Mouse (Mus musculus) heart, embryonic 10.5 days (tissue): ENCODE measurements around the gene Ubash3b. TPM values are rescaled to one million over a fixed set of nuclear protein-coding genes. Genes with fewer than 3 reads are reported as not detected.

ENCODE experiments used
- DNase-seq: peaks from one replicate; pipeline ENCODE4 v3.0.0-alpha.2; 2017; ENCODE audit warnings: low spot score
- H3K27ac ChIP-seq: fragments of 300-500 bp; sonication (generic); 2 replicates; pipeline ENCODE4 v1.5.1; 2016; ENCODE audit warnings: mild to moderate bottlenecking
- H3K27me3 ChIP-seq: fragments of 300-500 bp; sonication (generic); 2 replicates; pipeline ENCODE4 v1.6.1; 2016; ENCODE audit warnings: mild to moderate bottlenecking; ENCODE audit not compliant: poor library complexity, insufficient read depth, severe bottlenecking
- H3K36me3 ChIP-seq: fragments of 300-500 bp; sonication (generic); 2 replicates; pipeline ENCODE4 v1.6.1; 2016; ENCODE audit warnings: mild to moderate bottlenecking, moderate library complexity
- H3K4me1 ChIP-seq: fragments of 300-500 bp; sonication (generic); 2 replicates; pipeline ENCODE4 v1.6.1; 2016; ENCODE audit warnings: mild to moderate bottlenecking
- H3K4me3 ChIP-seq: fragments of 300-500 bp; sonication (generic); 2 replicates; pipeline ENCODE4 v1.5.1; 2016; ENCODE audit warnings: mild to moderate bottlenecking, moderate library complexity
- H3K9me3 ChIP-seq: fragments of 300-500 bp; sonication (generic); 2 replicates; pipeline ENCODE4 v1.6.1; 2016; ENCODE audit warnings: mild to moderate bottlenecking, moderate library complexity
- WGBS: fragments of 180-500 bp; shearing (Covaris S2); methylation state at CpG from one replicate; pipeline ENCODE4 v1.1.7; 2016; 5-methylcytosine and 5-hydroxymethylcytosine counted together
- polyA plus RNA-seq: library from polyadenylated mRNA; unstranded; fragments of >200 nt; fragmentation: Nextera tagmentation; extraction: Ambion mirVana; gene quantifications from 2 replicates; pipeline ENCODE4 v1.2.1, GENCODE M21; 2016

Ubash3b gene
- polyA plus RNA-seq, 1 experiment from 2014 or later: 13.3 TPM

- WGBS: 21% methylated on average over 15 of the region's 15 CpGs
- Histone ChIP-seq H3K4me1 (peaks cover 34% of the 10 kb centered on the region), H3K36me3 (no peaks in the 10 kb centered on the region), H3K27me3 (peaks cover 25% of the 10 kb centered on the region), H3K4me3 (peak overlapping the region; percentile 86), H3K9me3 (no peaks in the 10 kb centered on the region), H3K27ac (peak overlapping the region; percentile 94)
- DNase-seq: no peak
These were observed 3.5 kb downstream of the Ubash3b start for GRCm38 (mm10) chr9:41157872-41158567.

- peak; percentile 86 for DNase-seq
- H3K9me3 ChIP-seq: no peaks in the 10 kb centered on the region
- H3K36me3 ChIP-seq: no peaks in the 10 kb centered on the region
- peaks cover 25% of the 10 kb centered on the region for H3K27me3 ChIP-seq
- WGBS: under 1% methylated on average over 82 of the region's 82 CpGs
- peaks cover 40% of the 10 kb centered on the region for H3K4me1 ChIP-seq
- H3K27ac ChIP-seq: peak overlapping the region; percentile 94
- H3K4me3 ChIP-seq: peak overlapping the region; percentile 86
These were observed 4.3 kb downstream of the Ubash3b start for GRCm38 (mm10) chr9:41157020-41157871.

- Histone ChIP-seq H3K4me1 (peaks cover 42% of the 10 kb centered on the region), H3K4me3 (peak overlapping the region; percentile 86), H3K27me3 (peaks cover 25% of the 10 kb centered on the region), H3K27ac (peak overlapping the region; percentile 94), H3K9me3 (no peaks in the 10 kb centered on the region), H3K36me3 (no peaks in the 10 kb centered on the region)
- DNase-seq: no peak
- WGBS: under 1% methylated on average over 20 of the region's 20 CpGs
These were observed 4.8 kb downstream of the Ubash3b start for GRCm38 (mm10) chr9:41156720-41157019.

- Histone ChIP-seq H3K4me1 (peaks cover 45% of the 10 kb centered on the region), H3K36me3 (no peaks in the 10 kb centered on the region), H3K27me3 (peaks cover 25% of the 10 kb centered on the region), H3K4me3 (peak overlapping the region; percentile 86), H3K9me3 (no peaks in the 10 kb centered on the region), H3K27ac (peak overlapping the region; percentile 94)
- 18% methylated on average over 20 of the region's 20 CpGs for WGBS
- no peak for DNase-seq
These were observed 5.3 kb downstream of the Ubash3b start for GRCm38 (mm10) chr9:41156006-41156719.

GRCm38 (mm10) chr9:41153979-41154378, 7.5 kb downstream of the Ubash3b start:
- 86% methylated on average over 1 of the region's 1 CpGs for WGBS
- no peak for DNase-seq
- Histone ChIP-seq H3K9me3 (no peaks in the 10 kb centered on the region), H3K4me3 (no peak overlapping the region), H3K36me3 (no peaks in the 10 kb centered on the region), H3K27ac (peak overlapping the region; percentile 83), H3K4me1 (peaks cover 59% of the 10 kb centered on the region), H3K27me3 (peaks cover 17% of the 10 kb centered on the region)

- peaks cover 61% of the 10 kb centered on the region for H3K4me1 ChIP-seq
- no peaks in the 10 kb centered on the region for H3K36me3 ChIP-seq
- H3K9me3 ChIP-seq: no peaks in the 10 kb centered on the region
- peaks cover 9% of the 10 kb centered on the region; the same call in 1 of the 2 replicates for H3K27me3 ChIP-seq
- WGBS: 22% methylated on average over 5 of the region's 5 CpGs
- H3K4me3 ChIP-seq: no peak overlapping the region
- H3K27ac ChIP-seq: peak overlapping the region; percentile 83
- peak; percentile 84 for DNase-seq
These were observed 8.4 kb downstream of the Ubash3b start for GRCm38 (mm10) chr9:41153050-41153449.

GRCm38 (mm10) chr9:41151491-41151890, 10.0 kb downstream of the Ubash3b start:
- WGBS: 90% methylated on average over 4 of the region's 4 CpGs
- peaks cover 61% of the 10 kb centered on the region for H3K4me1 ChIP-seq

GRCm38 (mm10) chr9:41149896-41150295, 11.6 kb downstream of the Ubash3b start:
- WGBS: 26% methylated on average over 2 of the region's 2 CpGs
- DNase-seq: no peak
- H3K4me1 ChIP-seq: peaks cover 59% of the 10 kb centered on the region

More at GRCm38 (mm10) chr9:41151491-41151890, 10.0 kb downstream of the Ubash3b start:
- Histone ChIP-seq H3K9me3 (no peaks in the 10 kb centered on the region), H3K27ac (no peak overlapping the region), H3K4me3 (no peak overlapping the region), H3K27me3 (peaks cover 9% of the 10 kb centered on the region; the same call in 1 of the 2 replicates), H3K36me3 (no peaks in the 10 kb centered on the region)
- DNase-seq: no peak

GRCm38 (mm10) chr9:41149079-41149676, 12.3 kb downstream of the Ubash3b start:
- no peak for DNase-seq
- Histone ChIP-seq H3K4me3 (no peak overlapping the region), H3K4me1 (peaks cover 57% of the 10 kb centered on the region), H3K9me3 (no peaks in the 10 kb centered on the region), H3K27ac (no peak overlapping the region), H3K27me3 (no peaks in the 10 kb centered on the region), H3K36me3 (no peaks in the 10 kb centered on the region)
- 78% methylated on average over 6 of the region's 6 CpGs for WGBS

More at GRCm38 (mm10) chr9:41149896-41150295, 11.6 kb downstream of the Ubash3b start:
- Histone ChIP-seq H3K27me3 (no peaks in the 10 kb centered on the region), H3K27ac (peak overlapping the region; percentile 30; the same call in 1 of the 2 replicates), H3K36me3 (no peaks in the 10 kb centered on the region), H3K4me3 (no peak overlapping the region), H3K9me3 (no peaks in the 10 kb centered on the region)

- WGBS: 80% methylated on average over 7 of the region's 7 CpGs
- peaks cover 51% of the 10 kb centered on the region for H3K4me1 ChIP-seq
- no peak overlapping the region for H3K4me3 ChIP-seq
- no peak for DNase-seq
- H3K36me3 ChIP-seq: no peaks in the 10 kb centered on the region
- no peak overlapping the region; the same call in 1 of the 2 replicates for H3K27ac ChIP-seq
- H3K27me3 ChIP-seq: no peaks in the 10 kb centered on the region
- H3K9me3 ChIP-seq: no peaks in the 10 kb centered on the region
These were observed 12.9 kb downstream of the Ubash3b start for GRCm38 (mm10) chr9:41148600-41148999.

- 64% methylated on average over 13 of the region's 13 CpGs for WGBS
- H3K27me3 ChIP-seq: no peaks in the 10 kb centered on the region
- H3K9me3 ChIP-seq: no peaks in the 10 kb centered on the region
- no peak for DNase-seq
- H3K36me3 ChIP-seq: no peaks in the 10 kb centered on the region
- no peak overlapping the region for H3K4me3 ChIP-seq
- no peak overlapping the region for H3K27ac ChIP-seq
- peaks cover 40% of the 10 kb centered on the region for H3K4me1 ChIP-seq
These were observed 14.2 kb downstream of the Ubash3b start for GRCm38 (mm10) chr9:41147203-41147842.

GRCm38 (mm10) chr9:41143825-41144224, 17.7 kb downstream of the Ubash3b start:
- H3K27me3 ChIP-seq: no peaks in the 10 kb centered on the region
- H3K4me3 ChIP-seq: no peak overlapping the region
- 85% methylated on average over 15 of the region's 15 CpGs for WGBS
- H3K36me3 ChIP-seq: no peaks in the 10 kb centered on the region
- DNase-seq: no peak
- peaks cover 32% of the 10 kb centered on the region for H3K4me1 ChIP-seq
- no peak overlapping the region for H3K27ac ChIP-seq
- H3K9me3 ChIP-seq: no peaks in the 10 kb centered on the region
